Mouse (Mus musculus) hindbrain, embryonic 13.5 days (tissue): Measurements from ENCODE around the gene Gbp10. TPM values are rescaled to one million over a fixed set of nuclear protein-coding genes. Genes with fewer than 3 reads are reported as not detected.

ENCODE experiments used
- ATAC-seq: fragments of 200-750 bp; cut with Nextera tagmentation; 2 replicates; pipeline ENCODE4 v1.8.0; 2017; ENCODE audit warnings: moderate TSS enrichment; ENCODE audit not compliant: low FRiP score
- H3K27ac ChIP-seq: fragments of 300-500 bp; sonication (generic); 2 replicates; pipeline ENCODE4 v1.5.1; 2015; ENCODE audit warnings: inconsistent platforms, mild to moderate bottlenecking, moderate library complexity
- H3K27me3 ChIP-seq: fragments of 300-500 bp; sonication (generic); 2 replicates; pipeline ENCODE4 v1.6.1; 2015; ENCODE audit warnings: mild to moderate bottlenecking, inconsistent platforms
- H3K36me3 ChIP-seq: fragments of 300-500 bp; sonication (generic); 2 replicates; pipeline ENCODE4 v1.6.1; 2015; ENCODE audit warnings: mild to moderate bottlenecking, inconsistent platforms
- H3K4me1 ChIP-seq: fragments of 300-500 bp; sonication (generic); replicated peaks from 2 replicates; pipeline ENCODE4 v1.6.1; 2015; ENCODE audit warnings: inconsistent platforms
- H3K4me2 ChIP-seq: fragments of 300-500 bp; sonication (generic); 2 replicates; pipeline ENCODE4 v1.6.1; 2015; ENCODE audit warnings: inconsistent platforms, mild to moderate bottlenecking, moderate library complexity
- H3K4me3 ChIP-seq: fragments of 300-500 bp; sonication (generic); 2 replicates; pipeline ENCODE4 v1.5.1; 2015; ENCODE audit warnings: mild to moderate bottlenecking, inconsistent platforms
- H3K9ac ChIP-seq: fragments of 300-500 bp; sonication (generic); 2 replicates; pipeline ENCODE4 v1.6.1; 2015; ENCODE audit warnings: mild to moderate bottlenecking, inconsistent platforms
- H3K9me3 ChIP-seq: fragments of 300-500 bp; sonication (generic); 2 replicates; pipeline ENCODE4 v1.6.1; 2016; ENCODE audit warnings: inconsistent platforms
- polyA plus RNA-seq: library from polyadenylated mRNA; unstranded; fragments of >200 nt; fragmentation: Nextera tagmentation; extraction: Ambion mirVana; gene quantifications from 2 replicates; pipeline ENCODE4 v1.2.1, GENCODE M21; 2015

Gbp10 gene
- polyA plus RNA-seq, 1 experiment from 2014 or later = 1.6 TPM

DNA sequence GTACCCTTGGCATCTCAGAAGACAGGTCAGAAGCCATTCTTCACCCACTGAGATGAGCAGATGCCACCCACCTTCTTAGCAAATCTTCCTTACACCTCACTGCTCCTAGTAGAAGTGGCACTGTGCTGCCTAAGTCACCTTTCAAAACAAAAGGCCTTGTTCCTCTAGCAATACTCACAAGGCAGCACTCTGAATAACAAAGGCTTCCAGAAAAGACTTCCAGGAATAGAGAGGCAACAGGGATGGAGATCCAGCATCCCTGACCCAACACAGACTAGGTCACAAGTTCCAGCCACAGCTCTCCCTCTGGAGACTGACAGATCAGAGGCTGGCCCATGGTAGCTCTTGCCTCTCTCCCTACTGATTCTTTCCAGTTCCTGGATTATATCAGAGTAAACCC is 57.9 kb downstream of the Gbp10 start:
- no peak for ATAC-seq
- H3K4me2 ChIP-seq = no peak overlapping the region
- H3K27me3 ChIP-seq = no peaks in the 10 kb centered on the region
- no peak overlapping the region for H3K9ac ChIP-seq
- H3K27ac ChIP-seq = no peak overlapping the region
- H3K4me1 ChIP-seq = no peaks in the 10 kb centered on the region
- H3K36me3 ChIP-seq = no peaks in the 10 kb centered on the region
- no peak overlapping the region for H3K4me3 ChIP-seq
- no peaks in the 10 kb centered on the region for H3K9me3 ChIP-seq

Other genes starting within 250 kb of the Gbp10 start
- 1.0 and 1.3 TPM in 2 replicates for gene Gbp9, start 100.0 kb downstream of the Gbp10 start, polyA plus RNA-seq
- 1.5 TPM in 2 replicates for gene Gbp8, start 100.0 kb downstream of the Gbp10 start, polyA plus RNA-seq
- 3.2 and 3.4 TPM in 2 replicates for gene Gbp4, start 99.9 kb downstream of the Gbp10 start, polyA plus RNA-seq
- 0.34 and 0.62 TPM in 2 replicates for gene Gm43302, start 54.2 kb upstream of the Gbp10 start, polyA plus RNA-seq
- gene Gbp6, start 54.2 kb upstream of the Gbp10 start, polyA plus RNA-seq = 3.9 and 4.1 TPM in 2 replicates
- gene Lrrc8b, start 176.2 kb upstream of the Gbp10 start, polyA plus RNA-seq = 13.4 and 13.7 TPM in 2 replicates